Mouse (Mus musculus) stomach, postnatal 0 days (tissue): ENCODE measurements around the gene Phf3.

Source experiments
- CTCF ChIP-seq: IDR thresholded peaks from 2 replicates; pipeline ENCODE4 v1.5.1; 2016; ENCODE audit warnings: antibody characterized with exemption, low read depth, mild to moderate bottlenecking, moderate library complexity
- EP300 ChIP-seq: optimal IDR thresholded peaks from 2 replicates; pipeline ENCODE3; 2016; ENCODE audit warnings: antibody characterized with exemption

DNA sequence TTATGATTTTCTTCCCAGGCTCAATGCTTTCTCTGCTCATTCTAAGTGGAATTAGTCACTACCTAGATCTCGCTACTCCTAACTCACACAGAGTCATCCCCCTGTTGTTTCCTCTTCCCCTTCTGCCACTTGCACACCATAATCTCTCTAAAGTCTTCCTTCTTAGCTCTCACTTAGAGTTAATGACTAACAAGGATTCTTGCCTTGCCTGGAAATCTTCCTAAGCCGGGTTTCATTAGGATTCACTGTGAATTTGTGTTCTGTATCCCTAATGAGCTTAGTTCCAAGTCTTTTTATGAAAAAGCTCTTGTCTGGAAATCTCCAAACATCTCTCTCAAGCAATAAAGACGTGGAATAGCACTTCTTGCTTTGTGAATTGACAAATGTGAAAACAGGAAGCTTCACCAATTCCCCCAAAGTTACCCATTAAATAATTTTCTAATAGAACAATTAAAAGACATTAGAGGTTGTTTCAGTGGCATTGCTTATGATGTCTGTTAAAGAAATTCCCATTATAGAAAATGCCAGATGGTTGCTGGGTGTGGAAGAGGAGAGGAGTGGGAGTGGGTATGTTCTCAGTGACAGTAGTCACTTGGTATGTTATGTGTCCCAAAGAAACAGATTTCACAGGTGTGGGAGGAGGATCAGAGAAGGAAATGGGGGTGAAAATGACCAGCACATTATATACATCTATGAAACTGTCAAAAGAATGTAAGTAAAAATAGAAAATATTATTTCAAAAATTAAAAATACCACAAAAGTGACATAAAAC is 118.1 kb downstream of the Phf3 start:
- TF ChIP-seq CTCF (no peak), EP300 (no peak)
